Mouse (Mus musculus) stomach, embryonic 16.5 days (tissue): ENCODE results near the gene Ftsj3. TPM values are rescaled to one million over a fixed set of nuclear protein-coding genes. Genes with fewer than 3 reads are reported as not detected.

Experiments
- ATAC-seq: fragments of 200-750 bp; cut with Nextera tagmentation; 2 replicates; pipeline ENCODE4 v1.8.0; 2017; ENCODE audit warnings: moderate number of reproducible peaks, moderate TSS enrichment; ENCODE audit not compliant: insufficient read depth, low FRiP score
- H3K27ac ChIP-seq: fragments of 300-500 bp; sonication (generic); 2 replicates; pipeline ENCODE4 v1.5.1; 2014; ENCODE audit warnings: low read length
- H3K27me3 ChIP-seq: fragments of 300-500 bp; sonication (generic); 2 replicates; pipeline ENCODE4 v1.6.1; 2014; ENCODE audit warnings: low read length, control low read depth, mixed read lengths; ENCODE audit not compliant: control insufficient read depth, insufficient read depth
- H3K36me3 ChIP-seq: fragments of 300-500 bp; sonication (generic); 2 replicates; pipeline ENCODE4 v1.6.1; 2014; ENCODE audit warnings: low read length; ENCODE audit not compliant: control insufficient read depth, insufficient read depth
- H3K4me1 ChIP-seq: fragments of 300-500 bp; sonication (generic); 2 replicates; pipeline ENCODE4 v1.6.1; 2014; ENCODE audit warnings: low read length, control low read depth, mixed read lengths; ENCODE audit not compliant: control insufficient read depth, insufficient read depth
- H3K4me2 ChIP-seq: fragments of 300-500 bp; sonication (generic); 2 replicates; pipeline ENCODE4 v1.6.1; 2014; ENCODE audit warnings: low read depth, low read length, mixed read lengths
- H3K4me3 ChIP-seq: fragments of 300-500 bp; sonication (generic); replicated peaks from 2 replicates; pipeline ENCODE4 v1.5.1; 2014; ENCODE audit warnings: mild to moderate bottlenecking, low read length
- H3K9ac ChIP-seq: fragments of 300-500 bp; sonication (generic); 2 replicates; pipeline ENCODE4 v1.6.1; 2014; ENCODE audit warnings: low read length
- H3K9me3 ChIP-seq: fragments of 300-500 bp; sonication (generic); replicated peaks from 2 replicates; pipeline ENCODE4 v1.6.1; 2016; ENCODE audit warnings: low read length, control low read depth; ENCODE audit not compliant: control insufficient read depth
- WGBS: fragments of 180-500 bp; shearing (Covaris S2); extraction: QIAGEN DNeasy Blood & Tissue Kit; methylation state at CpG from one replicate; pipeline ENCODE4 v1.1.7; 2014; 5-methylcytosine and 5-hydroxymethylcytosine counted together
- polyA plus RNA-seq: library from polyadenylated mRNA; unstranded; fragments of >200 nt; fragmentation: Nextera tagmentation; extraction: Ambion mirVana; gene quantifications from 2 replicates; pipeline ENCODE4 v1.2.1, GENCODE M21; 2015

The Ftsj3 gene
- polyA plus RNA-seq, 1 experiment from 2014 or later: 50.9 TPM

- H3K9ac ChIP-seq: no peak overlapping the region
- H3K9me3 ChIP-seq: no peaks in the 10 kb centered on the region
- H3K4me3 ChIP-seq: no peak overlapping the region
- no peak overlapping the region for H3K27ac ChIP-seq
- WGBS: 61% methylated on average over 8 of the region's 8 CpGs
- no peaks in the 10 kb centered on the region for H3K36me3 ChIP-seq
- no peaks in the 10 kb centered on the region for H3K27me3 ChIP-seq
- H3K4me2 ChIP-seq: no peak overlapping the region
- no peak for ATAC-seq
- H3K4me1 ChIP-seq: peaks cover 8% of the 10 kb centered on the region; the same call in 1 of the 2 replicates
Measured at GRCm38 (mm10) chr11:106284126-106284525, 28.2 kb upstream of the Ftsj3 start.

- H3K27ac ChIP-seq: no peak overlapping the region
- H3K4me3 ChIP-seq: no peak overlapping the region
- 85% methylated on average over 4 of the region's 4 CpGs for WGBS
- no peak for ATAC-seq
- peaks cover 8% of the 10 kb centered on the region; the same call in 1 of the 2 replicates for H3K4me1 ChIP-seq
- no peaks in the 10 kb centered on the region for H3K27me3 ChIP-seq
- no peak overlapping the region for H3K4me2 ChIP-seq
- no peaks in the 10 kb centered on the region for H3K36me3 ChIP-seq
- H3K9ac ChIP-seq: no peak overlapping the region
- no peaks in the 10 kb centered on the region for H3K9me3 ChIP-seq
Measured at GRCm38 (mm10) chr11:106283371-106283770, 27.5 kb upstream of the Ftsj3 start.

GRCm38 (mm10) chr11:106282452-106282851, 26.6 kb upstream of the Ftsj3 start:
- no peak overlapping the region for H3K27ac ChIP-seq
- peaks cover 6% of the 10 kb centered on the region; the same call in 1 of the 2 replicates for H3K4me1 ChIP-seq
- H3K9ac ChIP-seq: no peak overlapping the region
- no peaks in the 10 kb centered on the region for H3K27me3 ChIP-seq
- ATAC-seq: no peak
- no peak overlapping the region for H3K4me3 ChIP-seq
- H3K9me3 ChIP-seq: no peaks in the 10 kb centered on the region
- H3K4me2 ChIP-seq: no peak overlapping the region
- whole genome bisulfite sequencing: 80% methylated on average over 6 of the region's 6 CpGs
- no peaks in the 10 kb centered on the region for H3K36me3 ChIP-seq

- peak; percentile 51 for ATAC-seq
- H3K9ac ChIP-seq: no peak within 1 kb of the TSS
- peak within 1 kb of the TSS; percentile 51 for H3K4me2 ChIP-seq
- H3K9me3 ChIP-seq: no peaks in the 10 kb centered on the region
- H3K27me3 ChIP-seq: no peaks in the 10 kb centered on the region
- H3K4me1 ChIP-seq: peaks cover 26% of the 10 kb centered on the region
- peak within 1 kb of the TSS; percentile 25 for H3K4me3 ChIP-seq
- WGBS: 4% methylated on average over 25 of the region's 25 CpGs
- peak within 1 kb of the TSS; percentile 95; the same call in 1 of the 2 replicates for H3K27ac ChIP-seq
- H3K36me3 ChIP-seq: no peaks in the 10 kb centered on the region
Measured at GRCm38 (mm10) chr11:106276454-106276853, 20.6 kb upstream of the Ftsj3 start, which contains the start of gene Tcam1. Tcam1 (plus strand) TSS chr11:106276672.

- no peak overlapping the region for H3K9ac ChIP-seq
Measured at GRCm38 (mm10) chr11:106274971-106275411, 19.1 kb upstream of the Ftsj3 start.

GRCm38 (mm10) chr11:106274374-106274773, 18.5 kb upstream of the Ftsj3 start:
- ATAC-seq: no peak
- H3K9me3 ChIP-seq: no peaks in the 10 kb centered on the region
- peaks cover 42% of the 10 kb centered on the region for H3K4me1 ChIP-seq
- 91% methylated on average over 1 of the region's 1 CpGs for WGBS
- no peak overlapping the region for H3K9ac ChIP-seq
- H3K27ac ChIP-seq: peak overlapping the region; percentile 95; the same call in 1 of the 2 replicates
- H3K36me3 ChIP-seq: no peaks in the 10 kb centered on the region
- no peak overlapping the region for H3K4me3 ChIP-seq
- H3K27me3 ChIP-seq: no peaks in the 10 kb centered on the region
- H3K4me2 ChIP-seq: no peak overlapping the region

More at GRCm38 (mm10) chr11:106274971-106275411, 19.1 kb upstream of the Ftsj3 start:
- H3K27me3 ChIP-seq: no peaks in the 10 kb centered on the region
- H3K4me1 ChIP-seq: peaks cover 38% of the 10 kb centered on the region
- H3K4me3 ChIP-seq: no peak overlapping the region
- H3K4me2 ChIP-seq: peak overlapping the region; percentile 4; the same call in 1 of the 2 replicates
- no peak for ATAC-seq
- H3K27ac ChIP-seq: peak overlapping the region; percentile 95; the same call in 1 of the 2 replicates
- no peaks in the 10 kb centered on the region for H3K9me3 ChIP-seq
- no peaks in the 10 kb centered on the region for H3K36me3 ChIP-seq
- WGBS: 36% methylated on average over 7 of the region's 7 CpGs

- H3K4me2 ChIP-seq: peak overlapping the region; percentile 95
- no peak overlapping the region for H3K4me3 ChIP-seq
- H3K4me1 ChIP-seq: peaks cover 47% of the 10 kb centered on the region
- H3K9ac ChIP-seq: 0 out of 2 replicates have a peak overlapping the region, but pooled peaks have one; percentile 81
- H3K9me3 ChIP-seq: no peaks in the 10 kb centered on the region
- H3K27me3 ChIP-seq: no peaks in the 10 kb centered on the region
- WGBS: 94% methylated on average over 6 of the region's 6 CpGs
- ATAC-seq: no peak
- H3K27ac ChIP-seq: peak overlapping the region; percentile 95
- no peaks in the 10 kb centered on the region for H3K36me3 ChIP-seq
Measured at GRCm38 (mm10) chr11:106273811-106274210, 17.9 kb upstream of the Ftsj3 start.

GRCm38 (mm10) chr11:106273311-106273684, 17.4 kb upstream of the Ftsj3 start:
- 6% methylated on average over 16 of the region's 16 CpGs for WGBS
- no peak for ATAC-seq
- Histone ChIP-seq H3K9me3 (no peaks in the 10 kb centered on the region), H3K4me3 (peak overlapping the region; percentile 55), H3K9ac (peak overlapping the region; percentile 81), H3K27ac (peak overlapping the region; percentile 95), H3K36me3 (no peaks in the 10 kb centered on the region), H3K27me3 (no peaks in the 10 kb centered on the region), H3K4me2 (peak overlapping the region; percentile 95), H3K4me1 (peaks cover 52% of the 10 kb centered on the region)

- Histone ChIP-seq H3K36me3 (no peaks in the 10 kb centered on the region), H3K4me2 (peak within 1 kb of the TSS; percentile 95), H3K27me3 (no peaks in the 10 kb centered on the region), H3K9me3 (no peaks in the 10 kb centered on the region), H3K4me3 (peak within 1 kb of the TSS; percentile 95), H3K27ac (peak within 1 kb of the TSS; percentile 96), H3K4me1 (peaks cover 58% of the 10 kb centered on the region), H3K9ac (peak within 1 kb of the TSS; percentile 100)
- under 1% methylated on average over 72 of the region's 72 CpGs for WGBS
- peak; percentile 95 for ATAC-seq
Measured at GRCm38 (mm10) chr11:106272644-106273310, 16.9 kb upstream of the Ftsj3 start, which contains the start of gene Smarcd2. Smarcd2 (minus strand) TSS chr11:106272972.
